Mouse (Mus musculus): ENCODE measurements around the gene Atxn2l. TPM values are rescaled to one million over a fixed set of nuclear protein-coding genes. Genes with fewer than 3 reads are reported as not detected.

Atxn2l gene
- polyA plus RNA-seq, 1 experiment from 2014 or later: 76.8 TPM

- H3K9me3 ChIP-seq (replicated peaks): no peaks in the 10 kb centered on the region
- no peaks in the 10 kb centered on the region for H3K27me3 ChIP-seq
- no peak overlapping the region for H3K4me3 ChIP-seq
- ATAC-seq (ENCODE audit: low FRiP score): no peak
- H3K27ac ChIP-seq: no peak overlapping the region
- peaks cover 61% of the 10 kb centered on the region for H3K36me3 ChIP-seq
- H3K4me1 ChIP-seq: 0 out of 2 replicates have a peak, but pooled peaks cover 4% of the 10 kb centered on the region
- no peak overlapping the region for H3K9ac ChIP-seq
- no peak overlapping the region for H3K4me2 ChIP-seq (replicated peaks)
- WGBS: 62% methylated on average over 5 of the region's 5 CpGs
Measured at GRCm38 (mm10) chr7:126467271-126467670, 36.0 kb downstream of the Atxn2l start.

- Histone ChIP-seq H3K4me2 (replicated peaks) (no peak overlapping the region), H3K36me3 (peaks cover 55% of the 10 kb centered on the region), H3K9me3 (replicated peaks) (no peaks in the 10 kb centered on the region), H3K27ac (no peak overlapping the region), H3K27me3 (no peaks in the 10 kb centered on the region), H3K9ac (no peak overlapping the region), H3K4me3 (no peak overlapping the region), H3K4me1 (0 out of 2 replicates have a peak, but pooled peaks cover 4% of the 10 kb centered on the region)
- ATAC-seq (ENCODE audit: low FRiP score): no peak
- 93% methylated on average over 5 of the region's 5 CpGs for WGBS
Measured at GRCm38 (mm10) chr7:126466707-126467106, 36.5 kb downstream of the Atxn2l start.

- Histone ChIP-seq H3K9ac (no peak overlapping the region), H3K4me3 (no peak overlapping the region), H3K9me3 (replicated peaks) (no peaks in the 10 kb centered on the region), H3K36me3 (peaks cover 49% of the 10 kb centered on the region), H3K27ac (0 out of 2 replicates have a peak overlapping the region, but pooled peaks have one; percentile 14), H3K4me2 (replicated peaks) (no peak overlapping the region), H3K4me1 (0 out of 2 replicates have a peak, but pooled peaks cover 4% of the 10 kb centered on the region), H3K27me3 (no peaks in the 10 kb centered on the region)
- no peak for ATAC-seq (ENCODE audit: low FRiP score)
- WGBS: 68% methylated on average over 9 of the region's 9 CpGs
Measured at GRCm38 (mm10) chr7:126466116-126466515, 37.1 kb downstream of the Atxn2l start.

GRCm38 (mm10) chr7:126465246-126466030, 37.8 kb downstream of the Atxn2l start:
- ATAC-seq (ENCODE audit: low FRiP score): no peak
- H3K9ac ChIP-seq: no peak overlapping the region
- no peak overlapping the region for H3K4me2 ChIP-seq (replicated peaks)
- H3K4me1 ChIP-seq: 0 out of 2 replicates have a peak, but pooled peaks cover 4% of the 10 kb centered on the region
- peaks cover 42% of the 10 kb centered on the region for H3K36me3 ChIP-seq
- no peaks in the 10 kb centered on the region for H3K9me3 ChIP-seq (replicated peaks)
- no peak overlapping the region for H3K4me3 ChIP-seq
- H3K27me3 ChIP-seq: no peaks in the 10 kb centered on the region
- 51% methylated on average over 7 of the region's 7 CpGs for WGBS
- no peak overlapping the region for H3K27ac ChIP-seq

- Histone ChIP-seq H3K4me3 (no peak overlapping the region), H3K27ac (no peak overlapping the region), H3K36me3 (peaks cover 37% of the 10 kb centered on the region), H3K4me1 (0 out of 2 replicates have a peak, but pooled peaks cover 4% of the 10 kb centered on the region), H3K27me3 (no peaks in the 10 kb centered on the region), H3K4me2 (replicated peaks) (no peak overlapping the region), H3K9me3 (replicated peaks) (no peaks in the 10 kb centered on the region), H3K9ac (no peak overlapping the region)
- 47% methylated on average over 5 of the region's 5 CpGs for WGBS
- ATAC-seq (ENCODE audit: low FRiP score): no peak
Measured at GRCm38 (mm10) chr7:126464836-126465235, 38.4 kb downstream of the Atxn2l start.

- 0 out of 2 replicates have a peak, but pooled peaks cover 4% of the 10 kb centered on the region for H3K4me1 ChIP-seq
- no peak overlapping the region for H3K4me2 ChIP-seq (replicated peaks)
- no peak for ATAC-seq (ENCODE audit: low FRiP score)
- H3K9ac ChIP-seq: 0 out of 2 replicates have a peak overlapping the region, but pooled peaks have one; percentile 5
- no peak overlapping the region for H3K4me3 ChIP-seq
- H3K36me3 ChIP-seq: peaks cover 30% of the 10 kb centered on the region
- WGBS: 56% methylated on average over 4 of the region's 4 CpGs
- H3K27me3 ChIP-seq: no peaks in the 10 kb centered on the region
- H3K27ac ChIP-seq: no peak overlapping the region
- H3K9me3 ChIP-seq (replicated peaks): no peaks in the 10 kb centered on the region
Measured at GRCm38 (mm10) chr7:126464121-126464520, 39.1 kb downstream of the Atxn2l start.

- H3K4me3 ChIP-seq: no peak overlapping the region
- no peak overlapping the region for H3K4me2 ChIP-seq (replicated peaks)
- WGBS: 70% methylated on average over 4 of the region's 4 CpGs
- H3K27me3 ChIP-seq: no peaks in the 10 kb centered on the region
- 0 out of 2 replicates have a peak, but pooled peaks cover 4% of the 10 kb centered on the region for H3K4me1 ChIP-seq
- H3K36me3 ChIP-seq: peaks cover 24% of the 10 kb centered on the region
- H3K9me3 ChIP-seq (replicated peaks): no peaks in the 10 kb centered on the region
- 0 out of 2 replicates have a peak overlapping the region, but pooled peaks have one; percentile 5 for H3K9ac ChIP-seq
- no peak for ATAC-seq (ENCODE audit: low FRiP score)
- no peak overlapping the region for H3K27ac ChIP-seq
Measured at GRCm38 (mm10) chr7:126463547-126463946, 39.7 kb downstream of the Atxn2l start.

- no peak for ATAC-seq (ENCODE audit: low FRiP score)
- 0 out of 2 replicates have a peak, but pooled peaks cover 4% of the 10 kb centered on the region for H3K4me1 ChIP-seq
- 38% methylated on average over 5 of the region's 5 CpGs for WGBS
- no peaks in the 10 kb centered on the region for H3K27me3 ChIP-seq
- no peak within 1 kb of the TSS for H3K4me3 ChIP-seq
- no peaks in the 10 kb centered on the region for H3K9me3 ChIP-seq (replicated peaks)
- H3K9ac ChIP-seq: peak within 1 kb of the TSS; percentile 32; the same call in 1 of the 2 replicates
- H3K36me3 ChIP-seq: peaks cover 19% of the 10 kb centered on the region
- H3K4me2 ChIP-seq (replicated peaks): no peak within 1 kb of the TSS
- no peak within 1 kb of the TSS for H3K27ac ChIP-seq
Measured at GRCm38 (mm10) chr7:126463004-126463403, 40.2 kb downstream of the Atxn2l start, which contains the start of gene Atp2a1. Gene Atp2a1, minus strand, starts transcription at chr7:126463108.

- ATAC-seq (ENCODE audit: low FRiP score): no peak
- peaks cover 5% of the 10 kb centered on the region; the same call in 1 of the 2 replicates for H3K36me3 ChIP-seq
- H3K27me3 ChIP-seq: no peaks in the 10 kb centered on the region
- 0 out of 2 replicates have a peak, but pooled peaks cover 4% of the 10 kb centered on the region for H3K4me1 ChIP-seq
- no peaks in the 10 kb centered on the region for H3K9me3 ChIP-seq (replicated peaks)
- 62% methylated on average over 3 of the region's 3 CpGs for WGBS
- H3K9ac ChIP-seq: no peak overlapping the region
- H3K4me2 ChIP-seq (replicated peaks): no peak overlapping the region
- H3K27ac ChIP-seq: no peak overlapping the region
- H3K4me3 ChIP-seq: no peak overlapping the region
Measured at GRCm38 (mm10) chr7:126461626-126462025, 41.6 kb downstream of the Atxn2l start.

- WGBS: 55% methylated on average over 10 of the region's 10 CpGs
- H3K9me3 ChIP-seq (replicated peaks): no peaks in the 10 kb centered on the region
- H3K27me3 ChIP-seq: no peaks in the 10 kb centered on the region
- H3K4me1 ChIP-seq: 0 out of 2 replicates have a peak, but pooled peaks cover 4% of the 10 kb centered on the region
- no peaks in the 10 kb centered on the region for H3K36me3 ChIP-seq
- no peak overlapping the region for H3K4me2 ChIP-seq (replicated peaks)
- H3K27ac ChIP-seq: no peak overlapping the region
- no peak overlapping the region for H3K4me3 ChIP-seq
- ATAC-seq (ENCODE audit: low FRiP score): no peak
- no peak overlapping the region for H3K9ac ChIP-seq
Measured at GRCm38 (mm10) chr7:126460623-126461399, 42.4 kb downstream of the Atxn2l start.

- no peaks in the 10 kb centered on the region for H3K27me3 ChIP-seq
- H3K27ac ChIP-seq: no peak overlapping the region
Measured at GRCm38 (mm10) chr7:126458844-126459618, 44.2 kb downstream of the Atxn2l start.

More at GRCm38 (mm10) chr7:126458844-126459618, 44.2 kb downstream of the Atxn2l start:
- Histone ChIP-seq H3K4me2 (replicated peaks) (no peak overlapping the region), H3K9ac (no peak overlapping the region), H3K36me3 (no peaks in the 10 kb centered on the region), H3K4me3 (no peak overlapping the region), H3K4me1 (0 out of 2 replicates have a peak, but pooled peaks cover 4% of the 10 kb centered on the region), H3K9me3 (replicated peaks) (no peaks in the 10 kb centered on the region)
- ATAC-seq (ENCODE audit: low FRiP score): no peak
- 77% methylated on average over 11 of the region's 11 CpGs for WGBS

Data from hindbrain, embryonic 12.5 days (tissue).